Mouse (Mus musculus) heart, postnatal 0 days (tissue): ENCODE data around the gene Lrtm2. TPM values are rescaled to one million over a fixed set of nuclear protein-coding genes. Genes with fewer than 3 reads are reported as not detected.
A peak's percentile ranks its signal among the peaks of the same experiment; 100 is the strongest.

Source experiments
- ATAC-seq: fragments of 200-750 bp; cut with Nextera tagmentation; 2 replicates; pipeline ENCODE4 v1.8.0; 2017; ENCODE audit warnings: low read depth, moderate number of reproducible peaks, moderate library complexity; ENCODE audit not compliant: insufficient read depth
- DNase-seq: peaks from one replicate; pipeline ENCODE4 v3.0.0-alpha.2; 2016; ENCODE audit warnings: low spot score
- H3K27ac ChIP-seq: fragments of 300-500 bp; sonication (generic); 2 replicates; pipeline ENCODE4 v1.5.1; 2014; ENCODE audit warnings: low read depth, mild to moderate bottlenecking
- H3K27me3 ChIP-seq: fragments of 300-500 bp; sonication (generic); 2 replicates; pipeline ENCODE4 v1.6.1; 2014; ENCODE audit warnings: low read length, mixed read lengths; ENCODE audit not compliant: control insufficient read depth, insufficient read depth
- H3K36me3 ChIP-seq: fragments of 300-500 bp; sonication (generic); replicated peaks from 2 replicates; pipeline ENCODE4 v1.6.1; 2014; ENCODE audit warnings: low read length, mixed read lengths; ENCODE audit not compliant: control insufficient read depth, insufficient read depth
- H3K4me1 ChIP-seq: fragments of 300-500 bp; sonication (generic); 2 replicates; pipeline ENCODE4 v1.6.1; 2014; ENCODE audit warnings: antibody characterized with exemption; ENCODE audit not compliant: control insufficient read depth, insufficient read depth
- H3K4me2 ChIP-seq: fragments of 300-500 bp; sonication (generic); 2 replicates; pipeline ENCODE4 v1.6.1; 2014; ENCODE audit warnings: low read depth, mild to moderate bottlenecking, low read length, moderate library complexity
- H3K4me3 ChIP-seq: fragments of 300-500 bp; sonication (generic); 2 replicates; pipeline ENCODE4 v1.5.1; 2014; ENCODE audit warnings: low read depth, low read length
- H3K9ac ChIP-seq: fragments of 300-500 bp; sonication (generic); replicated peaks from 2 replicates; pipeline ENCODE4 v1.6.1; 2014; ENCODE audit warnings: low read depth, low read length, mixed read lengths
- H3K9me3 ChIP-seq: fragments of 300-500 bp; sonication (generic); replicated peaks from 2 replicates; pipeline ENCODE4 v1.6.1; 2016; ENCODE audit warnings: low read length; ENCODE audit not compliant: control insufficient read depth
- CTCF ChIP-seq: IDR thresholded peaks from 2 replicates; pipeline ENCODE4 v1.5.1; 2016; ENCODE audit warnings: antibody characterized with exemption, control low read depth, low read depth
- EP300 ChIP-seq: IDR thresholded peaks from 2 replicates; pipeline ENCODE4 v1.6.1; 2016; ENCODE audit warnings: antibody characterized with exemption, low read depth
- WGBS: fragments of 180-500 bp; shearing (Covaris S2); extraction: QIAGEN DNeasy Blood & Tissue Kit; methylation state at CpG from one replicate; pipeline ENCODE4 v1.1.7; 2014; 5-methylcytosine and 5-hydroxymethylcytosine counted together
- polyA plus RNA-seq: library from polyadenylated mRNA; unstranded; fragments of >200 nt; fragmentation: Nextera tagmentation; extraction: Ambion mirVana; gene quantifications from 2 replicates; pipeline ENCODE4 v1.2.1, GENCODE M21; 2015
- total RNA-seq: library from RNA; depleted of rRNA; stranded (reverse); fragments of >200 nt; gene quantifications from 2 replicates; pipeline ENCODE4 v1.2.3, GENCODE M21; 2014; ENCODE audit warnings: low replicate concordance

Lrtm2 gene
- total and polyA plus RNA-seq, 2 experiments from 2014 or later = 0.03 TPM; not detected in 1

- peaks cover 18% of the 10 kb centered on the region; the same call in 1 of the 2 replicates for H3K4me1 ChIP-seq
- no peak overlapping the region for H3K4me3 ChIP-seq
- TF ChIP-seq CTCF (no peak), EP300 (no peak)
- peaks cover 57% of the 10 kb centered on the region for H3K27me3 ChIP-seq
- H3K9ac ChIP-seq = no peak overlapping the region
- no peak for DNase-seq
- ATAC-seq = no peak
- no peaks in the 10 kb centered on the region for H3K36me3 ChIP-seq
- no peaks in the 10 kb centered on the region for H3K9me3 ChIP-seq
- no peak overlapping the region for H3K4me2 ChIP-seq
- 62% methylated on average over 6 of the region's 6 CpGs for WGBS
- H3K27ac ChIP-seq = no peak overlapping the region
Observed at GRCm38 (mm10) chr6:119325978-119326377, 4.6 kb downstream of the Lrtm2 start.

GRCm38 (mm10) chr6:119324776-119325175 is 5.8 kb downstream of the Lrtm2 start:
- Histone ChIP-seq H3K9me3 (no peaks in the 10 kb centered on the region), H3K27me3 (peaks cover 45% of the 10 kb centered on the region), H3K36me3 (no peaks in the 10 kb centered on the region), H3K27ac (no peak overlapping the region), H3K4me3 (no peak overlapping the region), H3K4me2 (no peak overlapping the region), H3K4me1 (peaks cover 14% of the 10 kb centered on the region; the same call in 1 of the 2 replicates), H3K9ac (no peak overlapping the region)
- 55% methylated on average over 10 of the region's 10 CpGs for WGBS
- DNase-seq = no peak
- TF ChIP-seq EP300 = no peak
- no peak for TF ChIP-seq CTCF
- ATAC-seq = no peak

DNA sequence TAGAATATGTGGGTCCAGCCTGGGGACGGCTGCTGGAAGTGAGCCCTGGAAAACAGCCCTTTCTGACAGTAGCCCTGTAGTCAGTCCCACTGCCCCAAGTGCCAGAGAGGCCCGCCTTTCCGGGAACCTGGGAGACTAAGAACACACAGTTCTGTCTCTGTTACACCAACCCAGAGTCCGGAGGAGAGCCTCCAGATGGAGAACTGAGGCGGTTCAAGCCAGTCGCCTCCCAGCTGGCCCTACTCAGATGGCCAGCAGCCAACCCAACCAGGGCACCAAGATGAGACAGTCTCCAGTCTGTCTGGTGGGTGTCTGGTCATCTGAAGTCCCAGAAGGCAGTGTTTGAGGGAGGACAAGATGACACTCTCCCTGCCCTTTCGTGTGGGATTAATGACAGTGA is 8.8 kb downstream of the Lrtm2 start:
- no peaks in the 10 kb centered on the region for H3K9me3 ChIP-seq
- no peaks in the 10 kb centered on the region for H3K36me3 ChIP-seq
- DNase-seq (no peak), ATAC-seq (no peak)
- WGBS = 78% methylated on average over 7 of the region's 7 CpGs
- no peak overlapping the region for H3K4me3 ChIP-seq
- H3K4me2 ChIP-seq = no peak overlapping the region
- no peak for TF ChIP-seq CTCF
- no peak for TF ChIP-seq EP300
- no peak overlapping the region for H3K9ac ChIP-seq
- H3K4me1 ChIP-seq = no peaks in the 10 kb centered on the region
- H3K27me3 ChIP-seq = peaks cover 22% of the 10 kb centered on the region
- no peak overlapping the region for H3K27ac ChIP-seq

DNA sequence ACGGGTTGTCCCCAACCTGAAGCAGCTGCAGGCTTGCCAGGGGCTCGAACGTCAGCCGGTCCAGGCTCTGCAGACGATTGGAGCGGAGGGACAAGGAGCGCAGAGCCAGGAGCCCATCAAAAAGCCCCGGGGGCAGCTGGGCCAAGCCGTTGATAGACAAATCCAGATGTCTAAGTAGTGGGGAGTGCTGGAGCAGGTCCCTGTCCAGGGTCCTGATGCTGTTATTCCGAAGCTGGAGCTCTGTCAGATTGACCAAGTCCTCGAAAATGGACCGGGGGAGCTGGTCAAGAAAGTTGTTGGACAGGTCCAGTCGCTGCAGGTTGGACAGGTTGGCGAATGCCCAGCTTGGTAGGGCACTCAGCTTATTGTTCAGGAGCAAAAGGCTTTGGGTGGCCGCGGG is 10.1 kb downstream of the Lrtm2 start:
- H3K9ac ChIP-seq = no peak overlapping the region
- no peaks in the 10 kb centered on the region for H3K9me3 ChIP-seq
- WGBS = 24% methylated on average over 16 of the region's 16 CpGs
- no peak for TF ChIP-seq EP300
- TF ChIP-seq CTCF = no peak
- DNase-seq (peak; percentile 63), ATAC-seq (no peak)
- no peak overlapping the region for H3K27ac ChIP-seq
- H3K27me3 ChIP-seq = peaks cover 11% of the 10 kb centered on the region
- H3K4me2 ChIP-seq = no peak overlapping the region
- H3K4me1 ChIP-seq = no peaks in the 10 kb centered on the region
- H3K4me3 ChIP-seq = no peak overlapping the region
- H3K36me3 ChIP-seq = no peaks in the 10 kb centered on the region

GRCm38 (mm10) chr6:119319358-119319757 is 11.2 kb downstream of the Lrtm2 start:
- Histone ChIP-seq H3K36me3 (no peaks in the 10 kb centered on the region), H3K27ac (no peak overlapping the region), H3K9ac (no peak overlapping the region), H3K9me3 (no peaks in the 10 kb centered on the region), H3K4me1 (no peaks in the 10 kb centered on the region), H3K4me2 (no peak overlapping the region), H3K27me3 (peaks cover 3% of the 10 kb centered on the region; the same call in 1 of the 2 replicates), H3K4me3 (no peak overlapping the region)
- ATAC-seq (no peak), DNase-seq (no peak)
- TF ChIP-seq CTCF (no peak), EP300 (no peak)
- 73% methylated on average over 2 of the region's 2 CpGs for WGBS

DNA sequence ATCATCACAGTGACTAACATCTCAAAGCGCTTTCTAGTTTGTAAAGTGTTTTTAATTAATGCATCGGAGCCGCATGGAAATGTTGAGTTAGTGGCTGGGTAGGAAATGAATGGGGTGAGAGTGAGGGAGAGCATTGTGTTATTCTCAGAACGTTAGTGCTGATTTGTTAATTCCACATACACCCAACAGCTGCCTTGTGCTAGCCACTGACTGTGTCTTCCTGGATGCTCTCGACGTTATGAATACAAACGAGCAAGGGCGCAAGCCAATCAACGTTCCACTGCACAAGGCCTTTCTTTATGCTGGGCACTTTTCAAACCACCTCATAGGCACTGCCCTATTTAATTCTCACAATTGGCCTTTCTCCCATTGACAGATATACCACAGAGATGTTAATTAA is 11.8 kb downstream of the Lrtm2 start:
- H3K27me3 ChIP-seq = no peaks in the 10 kb centered on the region; the same call in 1 of the 2 replicates
- ATAC-seq = no peak
- WGBS = 79% methylated on average over 9 of the region's 9 CpGs

More for the DNA sequence above, 11.8 kb downstream of the Lrtm2 start:
- H3K4me3 ChIP-seq = no peak overlapping the region
- H3K9ac ChIP-seq = no peak overlapping the region
- H3K36me3 ChIP-seq = no peaks in the 10 kb centered on the region
- no peak for TF ChIP-seq CTCF
- no peak for TF ChIP-seq EP300
- no peak for DNase-seq
- H3K27ac ChIP-seq = no peak overlapping the region
- H3K9me3 ChIP-seq = no peaks in the 10 kb centered on the region
- no peaks in the 10 kb centered on the region for H3K4me1 ChIP-seq
- H3K4me2 ChIP-seq = no peak overlapping the region
